Mouse (Mus musculus): Measurements from ENCODE around the gene Slc6a4. TPM values are rescaled to one million over a fixed set of nuclear protein-coding genes. Genes with fewer than 3 reads are reported as not detected.

Gene Slc6a4
- under 1 TPM in 1 of 4 experiments, not detected in 3; 0.14 TPM for total RNA-seq (2022)

DNA sequence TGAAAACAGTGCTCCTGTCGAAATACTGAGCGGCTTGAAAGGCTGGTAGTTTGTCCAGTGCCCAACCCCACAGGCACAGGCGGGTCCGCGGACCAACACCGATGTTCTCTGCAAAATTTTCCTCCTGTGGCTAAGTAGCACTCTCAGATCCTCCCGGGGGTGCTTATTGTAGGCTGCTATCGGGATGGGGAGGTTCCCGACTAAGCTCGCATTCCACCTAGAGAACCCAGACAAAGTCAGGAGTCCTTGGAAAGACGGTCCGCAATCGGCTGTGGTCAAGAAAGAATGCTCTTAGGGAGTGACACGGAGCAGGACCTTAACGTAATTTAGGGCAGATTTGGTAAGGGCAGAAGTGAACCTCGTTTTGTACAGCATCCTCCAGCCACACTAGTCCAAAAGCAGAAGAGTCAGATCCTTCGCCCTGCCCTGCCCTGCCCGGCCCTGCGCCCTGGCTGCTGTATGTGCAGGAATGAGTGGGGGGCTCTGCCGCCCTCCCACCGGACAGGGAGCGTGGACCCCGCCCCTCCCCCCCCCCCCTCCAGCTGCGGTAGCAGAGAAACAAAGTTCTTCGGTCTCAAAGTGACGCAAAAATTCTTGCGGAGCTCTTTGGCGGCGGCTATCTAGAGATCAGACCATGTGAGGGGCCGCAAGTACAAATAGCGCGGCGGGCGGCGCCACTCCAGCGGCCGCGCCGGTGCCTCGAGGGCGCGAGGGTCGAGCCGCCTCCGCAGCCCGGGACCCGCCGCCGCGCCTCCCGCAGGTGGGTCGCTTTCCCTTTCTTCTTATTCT lies at the start of gene Slc6a4:
Slc6a4 (plus strand) TSS at position 688 of the 789 bp plus-strand sequence.
- no peak for DNase-seq (ENCODE audit: low spot score in 2 of 2)

GRCm38 (mm10) chr11:76953536-76953935 lies 44.9 kb upstream of the Slc6a4 start:
- peak; percentile 8 to 22 for DNase-seq (ENCODE audit: low spot score in 2 of 2)

GRCm38 (mm10) chr11:76965703-76966102 lies 32.7 kb upstream of the Slc6a4 start:
- DNase-seq (ENCODE audit: low spot score in 2 of 2): no peak

DNA sequence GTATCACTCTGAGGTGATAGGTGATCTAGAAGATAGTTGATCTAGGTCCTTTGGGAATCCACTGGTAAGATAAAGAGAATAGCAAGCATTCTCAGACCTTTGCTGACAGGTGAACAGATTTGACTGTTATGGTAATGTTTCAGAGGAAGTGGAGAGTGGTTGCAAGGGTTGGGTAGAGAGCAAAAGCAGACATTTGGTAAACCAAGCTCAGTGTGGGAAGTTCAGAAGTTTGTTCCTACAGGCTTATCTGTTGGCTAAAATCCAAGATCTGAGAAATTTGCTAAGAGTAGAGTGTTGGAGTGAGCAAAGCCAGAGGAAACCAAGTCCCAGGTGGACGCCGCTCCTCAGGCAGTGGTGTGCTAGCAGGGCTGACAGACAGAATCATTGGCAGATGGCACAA lies 28.1 kb upstream of the Slc6a4 start:
- no peak for DNase-seq (ENCODE audit: low spot score in 2 of 2)

DNA sequence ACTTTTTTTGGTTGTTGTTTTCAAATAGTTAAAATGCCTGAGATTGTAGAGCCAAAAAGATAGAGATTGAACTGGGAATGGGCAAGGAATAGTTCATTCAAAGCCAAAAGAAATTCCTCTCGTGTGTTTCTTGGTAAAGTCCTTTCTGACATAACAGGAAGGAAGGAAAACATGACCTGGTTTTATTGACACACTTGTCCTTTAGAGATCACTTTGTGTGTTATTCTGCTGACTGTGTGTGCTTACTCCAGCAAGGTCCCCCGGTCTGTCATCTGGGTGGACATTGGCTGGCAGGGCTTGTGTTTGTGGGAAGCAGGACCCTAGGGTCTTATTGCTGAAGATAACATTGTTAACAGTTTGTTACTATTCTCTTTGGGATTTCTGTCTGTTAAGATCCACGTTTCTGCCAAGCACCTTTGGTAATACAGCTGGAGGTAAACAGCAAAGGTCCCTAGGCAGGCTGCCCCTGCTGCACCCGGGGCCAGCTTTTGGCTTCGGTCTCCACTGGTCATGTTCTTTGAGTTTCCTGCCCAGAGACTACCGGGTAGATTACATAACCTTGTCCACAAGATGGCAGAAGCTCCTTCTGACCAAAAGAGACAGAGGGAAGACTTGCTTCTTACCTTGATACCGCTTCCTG lies 23.6 kb upstream of the Slc6a4 start:
- DNase-seq (ENCODE audit: low spot score in 2 of 2): no peak

GRCm38 (mm10) chr11:76981570-76982141 lies 16.7 kb upstream of the Slc6a4 start:
- DNase-seq (ENCODE audit: low spot score in 2 of 2): no peak

DNA sequence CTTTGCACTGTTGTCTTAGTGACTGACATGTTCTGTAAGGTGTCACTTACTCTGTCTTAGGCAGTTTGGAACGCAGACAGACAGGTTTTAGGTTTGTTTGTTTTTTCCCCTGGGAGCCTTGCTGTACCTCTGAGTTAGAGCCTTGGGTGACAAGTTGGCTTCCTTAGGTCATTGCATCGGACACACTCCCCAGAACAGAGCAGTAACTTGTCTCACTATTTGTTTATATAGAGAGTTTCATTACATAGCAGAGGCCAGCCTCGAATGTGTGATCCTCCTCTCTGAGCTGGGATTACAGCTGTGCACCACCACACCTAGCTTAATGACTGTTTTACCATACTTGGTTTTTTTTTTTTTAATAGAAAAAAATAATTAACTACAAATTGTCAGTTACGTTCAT lies 16.0 kb upstream of the Slc6a4 start:
- DNase-seq (ENCODE audit: low spot score in 2 of 2): no peak

- DNase-seq (ENCODE audit: low spot score in 2 of 2): no peak
Observed at GRCm38 (mm10) chr11:76983641-76984040, 14.8 kb upstream of the Slc6a4 start.

GRCm38 (mm10) chr11:76984173-76984572 lies 14.2 kb upstream of the Slc6a4 start:
- DNase-seq (ENCODE audit: low spot score in 2 of 2): no peak

GRCm38 (mm10) chr11:76990839-76991238 lies 7.6 kb upstream of the Slc6a4 start:
- no peak for DNase-seq (ENCODE audit: low spot score in 2 of 2)

- no peak for DNase-seq (ENCODE audit: low spot score in 2 of 2)
Observed at GRCm38 (mm10) chr11:76992886-76993285, 5.5 kb upstream of the Slc6a4 start.

GRCm38 (mm10) chr11:76995966-76996672 lies 2.3 kb upstream of the Slc6a4 start:
- peak in 1 of 2 experiments; percentile 11 for DNase-seq (ENCODE audit: low spot score in 2 of 2)

DNA sequence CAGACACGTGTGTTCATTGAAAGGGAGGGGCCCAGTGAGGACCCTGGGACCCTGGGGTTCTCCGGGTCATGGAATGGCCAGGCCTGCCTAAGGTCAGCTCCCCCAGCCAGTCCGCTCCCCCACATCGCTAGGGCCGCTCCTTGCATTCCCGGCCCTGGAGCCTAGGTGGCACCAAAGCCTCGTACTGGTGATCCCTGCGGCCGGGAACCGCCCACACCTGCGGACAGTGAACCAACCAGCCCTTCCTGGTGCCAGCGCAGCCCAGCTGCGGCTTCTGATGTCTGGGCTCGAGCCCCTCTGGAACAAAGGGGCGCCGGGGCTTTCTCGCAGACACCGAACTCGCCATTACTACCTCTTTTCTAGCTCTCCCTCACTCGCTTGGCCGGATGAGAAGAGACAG lies 1.1 kb upstream of the Slc6a4 start:
- DNase-seq (ENCODE audit: low spot score in 2 of 2): peak in 1 of 2 experiments; percentile 35

DNA sequence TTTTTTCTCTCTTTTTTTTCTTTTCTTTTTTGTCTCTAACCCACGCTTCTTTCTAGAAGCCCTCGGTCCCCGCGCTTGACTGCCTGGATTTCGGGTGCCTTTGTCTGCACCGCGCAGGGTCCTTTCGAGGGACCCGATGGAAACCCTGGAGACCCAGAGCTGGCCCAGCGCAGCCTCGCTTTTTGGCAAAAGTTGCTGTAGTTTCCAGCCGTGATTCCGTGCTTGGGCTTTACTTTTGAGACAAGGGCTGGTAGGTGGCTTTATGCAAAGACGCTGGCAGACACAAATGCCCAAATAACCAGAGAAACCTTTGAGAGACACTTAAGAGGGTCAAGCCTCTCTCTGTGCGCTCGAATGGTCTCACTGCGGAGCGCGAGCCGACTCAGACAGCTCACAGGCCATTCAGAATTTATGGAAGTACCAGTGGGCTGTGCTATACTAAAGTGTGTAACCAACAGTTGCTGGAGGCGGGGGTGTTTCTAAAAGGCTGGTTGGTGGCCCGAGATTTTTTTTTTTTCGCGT lies 363 bp downstream of the Slc6a4 start:
- no peak for DNase-seq (ENCODE audit: low spot score in 2 of 2)

GRCm38 (mm10) chr11:77000741-77001140 lies 2.3 kb downstream of the Slc6a4 start:
- no peak for DNase-seq (ENCODE audit: low spot score in 2 of 2)

DNA sequence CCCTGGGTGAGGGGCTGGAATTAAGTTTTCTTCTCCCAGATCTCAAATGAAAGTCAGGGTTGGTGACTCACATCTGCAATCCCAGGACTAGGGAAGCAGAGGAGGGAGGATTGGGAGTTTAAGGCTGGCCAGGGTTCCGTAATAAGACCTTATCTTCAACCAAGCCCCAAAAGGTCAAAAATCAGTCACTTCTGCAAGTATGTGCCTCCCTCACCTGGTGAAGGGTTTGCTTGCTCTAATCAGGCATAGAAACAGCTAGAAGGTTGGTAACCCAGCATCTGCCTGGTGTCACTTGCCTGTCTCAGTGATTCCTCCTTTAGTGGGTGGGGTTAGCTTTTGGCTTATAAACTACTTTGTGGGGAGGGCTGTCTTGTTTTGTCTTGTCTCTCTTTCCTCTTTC lies 4.0 kb downstream of the Slc6a4 start:
- DNase-seq (ENCODE audit: low spot score in 2 of 2): no peak

DNA sequence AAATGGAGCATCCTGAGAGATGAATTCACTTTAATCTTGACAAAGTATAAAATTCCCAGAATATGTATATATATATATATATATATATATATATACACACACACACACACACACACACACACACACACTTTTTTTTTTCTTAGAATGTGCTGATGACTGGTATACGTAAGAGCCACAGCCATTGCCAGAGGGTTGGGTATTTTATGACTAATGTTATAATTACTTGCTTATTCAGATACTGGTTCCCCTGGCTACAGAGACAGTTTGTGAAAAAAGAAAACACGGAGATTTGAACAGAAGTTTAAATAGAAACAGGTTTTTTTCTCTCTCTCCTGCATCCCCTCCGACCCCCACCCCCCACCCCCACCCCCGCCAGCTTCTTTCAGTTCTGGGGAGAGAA lies 7.5 kb downstream of the Slc6a4 start:
- no peak for DNase-seq (ENCODE audit: low spot score in 2 of 2)

DNA sequence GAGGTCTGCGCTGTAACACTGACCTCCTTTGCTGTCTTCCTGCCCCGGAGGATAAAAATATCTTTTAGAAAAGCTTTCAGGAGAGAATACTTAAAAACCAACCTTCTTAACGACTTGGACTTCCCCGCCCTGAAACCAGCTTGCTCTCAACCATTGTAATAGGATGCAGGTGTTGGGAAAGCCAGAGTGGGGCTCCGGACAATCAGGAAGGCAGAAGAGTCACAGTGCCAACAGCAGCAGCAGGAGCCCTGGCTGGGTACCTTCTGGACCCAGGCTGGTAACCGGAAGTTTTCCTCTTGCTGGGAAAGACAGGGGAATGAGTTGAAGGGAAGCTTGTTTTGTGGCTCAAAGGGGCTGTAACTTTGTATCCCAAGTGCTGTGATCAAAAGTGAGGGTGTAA lies 8.2 kb downstream of the Slc6a4 start:
- no peak for DNase-seq (ENCODE audit: low spot score in 2 of 2)

DNA sequence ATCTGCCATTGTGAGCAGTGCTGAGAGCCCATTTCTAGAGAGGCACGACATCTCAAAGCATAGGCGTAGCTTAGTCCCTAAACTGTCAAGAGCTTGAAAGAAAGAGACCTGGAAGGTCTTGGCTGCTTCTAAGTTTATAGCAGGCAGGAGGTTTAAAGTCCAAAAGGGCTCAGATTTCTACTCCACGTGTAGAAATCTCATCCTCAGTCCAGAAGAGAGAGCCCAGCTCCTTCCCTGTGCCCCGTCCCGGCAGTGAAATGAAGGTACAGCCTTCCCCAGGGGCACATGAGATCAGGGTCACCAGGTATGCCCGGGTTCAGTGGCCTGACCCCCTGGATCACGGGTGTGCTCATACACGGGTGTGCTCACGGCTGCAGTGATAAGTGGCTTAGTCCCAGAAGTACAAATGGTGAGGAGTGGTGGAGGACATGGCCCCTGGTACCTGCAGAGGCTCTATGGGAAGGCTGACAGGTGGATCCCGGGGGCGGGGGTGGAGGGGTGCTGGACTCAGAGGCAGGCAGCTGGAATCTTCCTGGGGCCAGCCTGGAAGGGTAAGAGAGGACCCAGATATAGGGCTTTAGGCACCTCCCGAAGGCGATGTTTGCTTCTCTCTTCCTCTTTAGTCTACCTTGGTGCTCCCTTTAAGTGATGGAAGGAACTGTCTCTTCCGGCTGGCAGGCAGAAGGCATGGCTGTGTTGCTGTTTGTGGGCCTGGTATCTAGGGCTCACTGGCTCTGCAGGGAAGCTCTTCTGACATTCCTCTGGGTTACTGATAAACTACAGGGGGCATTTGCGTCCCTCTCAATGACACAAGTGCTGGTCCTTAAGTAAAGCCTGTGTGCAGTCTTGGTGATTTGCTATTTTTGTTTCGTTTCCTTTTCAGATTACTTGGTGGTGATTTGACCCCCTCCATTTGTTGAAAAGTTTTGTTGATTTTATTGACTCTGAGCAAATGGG lies 10.9 kb downstream of the Slc6a4 start:
- DNase-seq (ENCODE audit: low spot score in 2 of 2): no peak

GRCm38 (mm10) chr11:77010762-77011475 lies 12.5 kb downstream of the Slc6a4 start:
- no peak for DNase-seq (ENCODE audit: low spot score in 2 of 2)

Measured in layer of hippocampus, adult 8-10 months (tissue).